Mouse (Mus musculus) activated CD4-positive, CD25-positive, alpha-beta regulatory T cell (primary cell): ENCODE data around the gene Copz1. TPM values are rescaled to one million over a fixed set of nuclear protein-coding genes. Genes with fewer than 3 reads are reported as not detected.

Experiments
- polyA plus RNA-seq, 2 experiments: library from polyadenylated mRNA; unstranded; fragments of 100-300 nt; shearing (Covaris generic); gene quantifications; one replicate each; pipeline ENCODE4 v1.2.1; 2017

Gene Copz1
- polyA plus RNA-seq = 100 to 1,000 TPM; 175 to 181 TPM

DNA sequence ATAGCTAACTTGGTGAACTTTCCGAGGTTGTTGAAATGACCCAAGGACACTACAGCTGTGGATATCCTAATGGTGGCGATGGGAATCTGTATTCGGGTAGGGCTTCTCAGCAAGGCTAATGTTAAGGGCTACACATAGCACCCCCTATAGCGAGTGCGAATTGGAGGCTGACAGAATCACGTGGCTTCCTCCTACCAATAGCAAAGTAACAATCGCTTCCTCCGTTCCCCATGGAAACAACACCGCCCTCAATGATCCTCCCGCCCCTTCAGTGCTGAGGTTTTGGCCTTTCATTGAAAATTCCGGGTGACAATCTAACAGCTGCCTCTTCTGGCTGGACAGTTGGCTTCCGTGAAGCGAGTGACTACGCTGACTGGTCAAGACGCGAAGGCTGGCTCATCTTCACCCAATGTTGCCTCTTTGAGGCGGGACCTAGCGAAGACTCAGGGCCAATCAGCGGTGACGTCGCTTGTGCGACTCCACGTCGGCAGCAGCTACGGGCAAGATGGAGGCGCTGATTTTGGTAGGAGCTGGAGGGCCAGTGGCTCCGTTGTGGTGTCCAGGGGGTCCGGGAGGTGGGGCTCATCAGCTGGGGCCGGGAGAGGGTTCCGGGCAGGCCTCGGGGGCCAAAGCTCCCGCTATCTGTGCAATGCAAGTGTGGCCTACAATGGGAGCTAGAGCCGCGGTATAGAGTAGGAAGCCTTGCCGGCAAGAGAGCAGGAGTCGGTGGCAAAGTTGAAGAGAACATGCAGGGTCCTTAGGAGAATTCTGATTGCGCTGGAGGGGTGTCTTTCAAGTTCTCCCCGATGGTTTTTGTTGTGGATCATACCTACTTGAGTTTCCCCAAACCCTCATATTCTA lies at the start of gene Copz1:
Gene Copz1 (plus strand): TSS at position 296 of the 861 bp plus-strand sequence.

GRCm38 (mm10) chr15:103239685-103240159 lies 32.8 kb upstream of the Copz1 start, which contains the start of gene Cbx5:
TSS of gene Cbx5 (minus strand) at chr15:103239816.

GRCm38 (mm10) chr15:103240160-103241028 lies 32.1 kb upstream of the Copz1 start, which contains the start of gene Hnrnpa1:
TSS of gene Hnrnpa1 (plus strand) at chr15:103240432.

GRCm38 (mm10) chr15:103257790-103258728 lies 14.5 kb upstream of the Copz1 start, which contains the start of gene Nfe2:
TSS of gene Nfe2 (minus strand) at chr15:103258403.

GRCm38 (mm10) chr15:103310365-103310910 lies 37.9 kb downstream of the Copz1 start, which contains the start of gene Gpr84:
TSS of gene Gpr84 (minus strand) at chr15:103310612.

DNA sequence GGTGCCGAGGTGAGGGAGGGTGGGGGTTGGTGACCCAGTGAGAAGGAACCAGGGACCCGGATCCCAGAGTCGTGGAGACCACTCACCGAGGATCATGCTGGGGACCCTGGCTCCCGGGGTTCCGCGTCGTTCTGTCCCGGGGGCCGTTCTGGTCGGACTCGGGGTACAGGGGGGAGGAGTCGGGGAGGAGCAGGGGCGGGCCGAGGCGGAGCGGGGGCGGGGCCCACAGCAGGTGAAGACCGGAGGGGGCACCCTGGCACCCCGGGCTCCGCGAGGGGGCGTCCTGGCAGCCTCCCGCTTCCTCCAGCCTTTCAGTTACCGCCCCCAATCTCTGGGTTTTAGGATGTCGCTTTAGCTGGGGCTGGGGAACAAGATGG lies 67.4 kb downstream of the Copz1 start, which contains the start of gene Zfp385a:
Gene Zfp385a (minus strand): TSS at position 133 of the 377 bp plus-strand sequence.

Other genes with a start within 250 kb of the Copz1 start
- 1 to 10 TPM; 6.4 to 7.3 TPM for gene Smug1, start 105.6 kb upstream of the Copz1 start, polyA plus RNA-seq
- gene Cbx5, start 32.9 kb upstream of the Copz1 start, polyA plus RNA-seq = 10 to 100 TPM in 1 of 2 experiments, 1 to 10 TPM in 1; 8.8 to 11.4 TPM
- gene Hnrnpa1, start 32.3 kb upstream of the Copz1 start, polyA plus RNA-seq = 100 to 1,000 TPM; 125 to 170 TPM
- gene Nfe2, start 14.3 kb upstream of the Copz1 start, polyA plus RNA-seq = 1 to 10 TPM in 1 of 2 experiments, under 1 TPM in 1; 0.48 to 1.9 TPM
- not detected for gene Gpr84, start 37.9 kb downstream of the Copz1 start, polyA plus RNA-seq
- under 1 TPM in 1 of 2 experiments, not detected in 1; 0.57 TPM for gene Zfp385a, start 67.4 kb downstream of the Copz1 start, polyA plus RNA-seq
- 1 to 10 TPM; 2.8 to 3.4 TPM for gene Itga5, start 94.0 kb downstream of the Copz1 start, polyA plus RNA-seq
- under 1 TPM in 1 of 2 experiments, not detected in 1; 0.68 TPM for gene Gtsf1, start 157.8 kb downstream of the Copz1 start, polyA plus RNA-seq
- not detected for gene Gtsf2, start 175.8 kb downstream of the Copz1 start, polyA plus RNA-seq
- gene Nckap1l, start 181.1 kb downstream of the Copz1 start, polyA plus RNA-seq = 100 to 1,000 TPM in 1 of 2 experiments, 10 to 100 TPM in 1; 90.2 to 144 TPM
- gene Pde1b, start 230.3 kb downstream of the Copz1 start, polyA plus RNA-seq = 1 to 10 TPM; 8.2 to 8.6 TPM